Mouse (Mus musculus) ES-Bruce4 (cell line): ENCODE results near the gene Spdya. TPM values are rescaled to one million over a fixed set of nuclear protein-coding genes. Genes with fewer than 3 reads are reported as not detected.
"Not testable (repeated sequence)": the region's sequence is repeated elsewhere in the genome, so short reads cannot be mapped to it uniquely, and the experiment has no call there.

Source experiments
- H3K27ac ChIP-seq: 2 replicates; pipeline ENCODE4 v1.5.1; 2012; ENCODE audit warnings: low read length, inconsistent platforms; ENCODE audit not compliant: insufficient read depth
- H3K27me3 ChIP-seq: 2 replicates; pipeline ENCODE4 v1.6.1; 2012; ENCODE audit warnings: mild to moderate bottlenecking, low read length, inconsistent platforms; ENCODE audit not compliant: control insufficient read depth, poor library complexity, insufficient read depth, severe bottlenecking
- H3K36me3 ChIP-seq: 2 replicates; pipeline ENCODE4 v1.6.1; 2012; ENCODE audit warnings: inconsistent platforms, mild to moderate bottlenecking, low read length, moderate library complexity; ENCODE audit not compliant: control insufficient read depth, poor library complexity, insufficient read depth, severe bottlenecking
- H3K4me1 ChIP-seq: one replicate; pipeline ENCODE4 v1.8.1; 2011; ENCODE audit warnings: low read length; ENCODE audit not compliant: control insufficient read depth, insufficient read depth
- H3K4me3 ChIP-seq: 2 replicates; pipeline ENCODE4 v1.5.1; 2011; ENCODE audit warnings: low read depth, mild to moderate bottlenecking, low read length
- H3K9ac ChIP-seq: 2 replicates; pipeline ENCODE4 v1.6.1; 2012; ENCODE audit warnings: low read depth, mild to moderate bottlenecking, inconsistent platforms; ENCODE audit not compliant: poor library complexity, severe bottlenecking
- H3K9me3 ChIP-seq: replicated peaks from 2 replicates; pipeline ENCODE4 v1.6.1; 2012; ENCODE audit warnings: mild to moderate bottlenecking, low read length, inconsistent platforms; ENCODE audit not compliant: control insufficient read depth, poor library complexity, insufficient read depth, severe bottlenecking
- CTCF ChIP-seq: IDR thresholded peaks from one replicate; pipeline ENCODE4 v1.8.1; 2011; ENCODE audit warnings: low read depth, low read length
- EP300 ChIP-seq: IDR thresholded peaks from 2 replicates; pipeline ENCODE4 v1.6.1; 2011; ENCODE audit warnings: low read depth, low read length; ENCODE audit not compliant: insufficient read depth
- POLR2A ChIP-seq: IDR thresholded peaks from one replicate; pipeline ENCODE4 v1.8.1; 2011; ENCODE audit warnings: low read length; ENCODE audit not compliant: insufficient read depth
- polyA plus RNA-seq: library from polyadenylated mRNA; stranded (reverse); fragments of >200 nt; gene quantifications from 2 replicates; pipeline ENCODE4 v1.2.4, GENCODE M21; 2011; ENCODE audit warnings: low read depth; ENCODE audit not compliant: missing spikeins, insufficient read depth, insufficient read length

Gene Spdya
- not detected in 2 replicates for polyA plus RNA-seq

DNA sequence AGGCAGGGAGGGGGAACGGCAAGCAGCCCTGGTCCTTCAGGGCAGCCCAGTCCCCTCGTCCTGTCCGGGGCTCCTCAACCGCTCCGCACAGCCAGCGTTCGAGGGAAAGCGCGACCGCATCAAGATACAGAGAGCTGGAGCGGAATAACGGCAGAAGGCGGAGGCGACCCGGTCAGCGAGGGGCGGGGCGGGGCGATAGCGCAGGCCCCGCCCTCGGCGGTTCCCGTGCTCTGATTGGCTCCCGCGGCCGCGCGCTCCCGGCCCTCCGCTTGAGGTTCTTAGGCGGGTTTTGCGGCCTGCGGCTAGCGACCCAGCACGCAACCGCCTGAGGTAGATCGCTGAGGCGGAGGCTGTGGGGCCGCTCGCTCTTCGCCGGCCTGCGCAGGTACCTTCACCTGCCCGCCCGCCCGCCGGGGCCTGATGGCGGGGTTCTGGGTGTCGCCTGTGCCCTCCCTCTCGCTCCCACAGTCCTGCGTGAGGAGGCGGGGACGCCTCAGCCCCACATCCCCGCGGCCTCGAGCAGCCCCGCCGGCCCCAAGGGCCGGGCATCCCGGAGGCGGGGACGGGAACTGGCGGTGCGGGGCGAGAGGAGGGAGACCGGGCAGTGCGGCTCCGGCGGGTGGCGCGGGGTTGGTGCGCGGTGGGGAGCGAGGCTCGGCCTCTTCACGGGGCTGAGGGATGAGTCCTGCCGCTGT, at the start of gene Spdya:
Gene Spdya (plus strand): TSS at position 305 of the 695 bp plus-strand sequence.
- Histone ChIP-seq H3K27ac (no peak within 1 kb of the TSS), H3K9ac (peak within 1 kb of the TSS; percentile 64), H3K9me3 (no peaks in the 10 kb centered on the region), H3K36me3 (no peaks in the 10 kb centered on the region), H3K27me3 (peaks cover 2% of the 10 kb centered on the region; the same call in 1 of the 2 replicates), H3K4me1 (no peaks in the 10 kb centered on the region), H3K4me3 (peak within 1 kb of the TSS; percentile 56)
- TF ChIP-seq CTCF (no peak), POLR2A (no peak), EP300 (no peak)

DNA sequence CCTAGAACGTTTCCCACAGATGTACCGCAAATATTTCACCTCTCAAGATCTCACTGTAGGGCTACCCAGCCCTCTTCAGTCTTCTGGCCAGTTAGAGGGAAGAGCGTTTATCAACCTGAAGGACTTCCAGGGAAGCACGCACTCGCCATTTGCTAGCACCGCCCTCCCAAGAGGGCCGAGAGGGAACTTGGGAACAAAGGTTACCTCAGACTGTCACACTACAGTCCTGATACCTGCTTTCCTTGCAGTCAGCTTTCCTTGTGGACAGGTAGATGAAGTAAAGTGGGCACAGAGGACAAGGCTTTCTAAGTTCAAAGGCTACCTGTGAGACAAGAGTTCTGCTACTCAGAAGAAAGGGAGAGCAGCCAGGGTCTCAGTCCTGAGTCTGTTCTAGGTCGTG, 45.0 kb upstream of the Spdya start:
- TF ChIP-seq POLR2A (no peak), CTCF (no peak), EP300 (no peak)
- Histone ChIP-seq H3K9ac (no peak overlapping the region), H3K4me3 (no peak overlapping the region), H3K27ac (no peak overlapping the region), H3K36me3 (peaks cover 53% of the 10 kb centered on the region), H3K4me1 (no peaks in the 10 kb centered on the region), H3K27me3 (no peaks in the 10 kb centered on the region), H3K9me3 (no peaks in the 10 kb centered on the region)

DNA sequence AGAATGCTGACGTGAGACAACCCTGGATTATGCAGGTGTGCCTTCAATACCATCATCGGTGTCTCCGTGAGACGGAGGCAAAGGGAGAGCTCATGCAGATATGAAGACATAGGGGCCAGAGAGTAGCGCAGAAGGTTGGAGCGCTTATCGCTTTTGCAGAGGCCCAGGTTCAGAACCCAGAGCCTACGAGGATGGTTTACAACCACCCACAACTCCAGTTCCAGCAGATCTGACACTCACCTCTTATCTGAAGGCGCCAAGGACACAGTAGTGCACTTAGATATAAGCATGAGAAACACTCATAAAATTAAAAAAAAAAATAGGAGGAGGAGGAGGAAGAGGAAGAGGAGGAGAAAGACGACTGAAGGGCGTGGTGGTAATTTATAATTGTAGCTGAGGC, 41.6 kb upstream of the Spdya start:
- H3K27ac ChIP-seq, result no peak overlapping the region
- peaks cover 41% of the 10 kb centered on the region for H3K36me3 ChIP-seq
- H3K4me3 ChIP-seq, result no peak overlapping the region
- H3K27me3 ChIP-seq, result no peaks in the 10 kb centered on the region
- TF ChIP-seq CTCF (no peak), POLR2A (no peak), EP300 (no peak)
- no peak overlapping the region for H3K9ac ChIP-seq
- H3K9me3 ChIP-seq, result no peaks in the 10 kb centered on the region
- H3K4me1 ChIP-seq, result no peaks in the 10 kb centered on the region

DNA sequence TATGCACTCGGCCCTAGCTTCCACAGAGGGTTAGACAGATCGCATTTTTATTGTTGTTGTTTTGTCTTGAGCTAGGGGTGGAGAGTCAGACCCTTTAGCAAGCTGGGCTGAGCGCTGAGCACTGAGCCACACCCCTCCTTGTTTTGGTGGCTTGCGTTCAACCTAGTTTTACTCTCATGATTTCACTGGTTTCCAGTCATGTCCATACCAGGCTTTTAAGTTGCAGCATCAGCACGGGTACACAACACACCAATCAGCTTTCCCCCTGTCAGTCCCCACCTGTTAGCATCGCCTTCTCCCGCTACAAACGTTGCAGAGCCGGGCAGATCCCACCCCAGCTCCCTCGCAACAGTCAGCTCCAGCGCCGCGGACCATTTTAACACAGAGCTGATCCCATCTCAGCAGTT, 25.6 kb upstream of the Spdya start:
- Histone ChIP-seq H3K36me3 (peaks cover 12% of the 10 kb centered on the region), H3K4me3 (peak overlapping the region; percentile 92), H3K27ac (peak overlapping the region; percentile 39), H3K27me3 (no peaks in the 10 kb centered on the region), H3K9ac (peak overlapping the region; percentile 59), H3K4me1 (no peaks in the 10 kb centered on the region), H3K9me3 (no peaks in the 10 kb centered on the region)
- TF ChIP-seq POLR2A (no peak), EP300 (no peak), CTCF (no peak)

DNA sequence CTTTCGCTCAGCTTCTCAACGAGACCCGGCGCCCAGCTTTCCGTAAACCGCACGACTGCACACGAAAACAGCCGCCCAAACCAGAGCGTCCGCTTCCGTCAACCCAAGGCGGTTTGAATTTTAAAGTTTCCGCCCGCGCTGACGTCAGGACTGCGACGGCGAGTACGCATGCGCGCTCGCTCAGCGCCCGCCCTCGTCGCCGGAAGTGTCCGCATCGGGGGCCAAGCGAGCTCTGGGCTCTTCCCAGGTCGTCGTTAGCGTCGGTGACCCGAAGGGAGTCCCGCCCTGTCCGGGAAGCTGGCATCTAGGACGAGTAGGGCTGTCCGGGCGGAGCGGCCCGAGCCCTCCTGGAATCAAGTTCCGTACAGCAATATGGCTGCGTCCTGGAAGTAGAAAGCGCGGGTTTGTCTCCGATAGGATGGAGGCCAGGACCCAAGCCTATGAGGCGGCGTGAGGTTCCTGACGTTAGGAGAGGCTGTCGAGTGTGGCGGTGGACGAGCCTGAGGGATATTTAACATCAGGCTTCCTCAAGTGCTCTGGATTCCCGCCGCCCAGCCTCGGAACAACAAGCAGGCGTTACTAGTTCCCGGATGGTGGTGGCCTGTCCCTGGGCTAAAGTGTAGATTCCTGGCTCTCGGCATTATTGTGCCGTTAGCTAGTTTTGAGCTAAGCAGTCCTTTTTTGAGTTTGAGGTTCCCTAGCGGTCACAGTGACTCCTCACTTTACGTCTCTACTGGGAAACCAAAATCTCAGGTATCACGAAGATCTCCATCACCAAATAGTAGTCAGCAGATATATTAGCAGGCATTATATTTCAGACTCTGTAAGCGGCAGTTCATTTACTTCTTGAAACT, 24.9 kb upstream of the Spdya start, which contains the start of gene Ndc80:
Gene Ndc80 (minus strand): TSS at position 147 of the 854 bp plus-strand sequence.
- H3K27ac ChIP-seq, result peak within 1 kb of the TSS; percentile 78
- no peak for TF ChIP-seq EP300
- TF ChIP-seq POLR2A, result peak; percentile 53
- TF ChIP-seq CTCF, result no peak
- H3K27me3 ChIP-seq, result no peaks in the 10 kb centered on the region
- H3K9me3 ChIP-seq, result no peaks in the 10 kb centered on the region
- no peaks in the 10 kb centered on the region for H3K4me1 ChIP-seq
- H3K36me3 ChIP-seq, result peaks cover 11% of the 10 kb centered on the region; the same call in 1 of the 2 replicates
- peak within 1 kb of the TSS; percentile 92 for H3K4me3 ChIP-seq
- H3K9ac ChIP-seq, result peak within 1 kb of the TSS; percentile 59

DNA sequence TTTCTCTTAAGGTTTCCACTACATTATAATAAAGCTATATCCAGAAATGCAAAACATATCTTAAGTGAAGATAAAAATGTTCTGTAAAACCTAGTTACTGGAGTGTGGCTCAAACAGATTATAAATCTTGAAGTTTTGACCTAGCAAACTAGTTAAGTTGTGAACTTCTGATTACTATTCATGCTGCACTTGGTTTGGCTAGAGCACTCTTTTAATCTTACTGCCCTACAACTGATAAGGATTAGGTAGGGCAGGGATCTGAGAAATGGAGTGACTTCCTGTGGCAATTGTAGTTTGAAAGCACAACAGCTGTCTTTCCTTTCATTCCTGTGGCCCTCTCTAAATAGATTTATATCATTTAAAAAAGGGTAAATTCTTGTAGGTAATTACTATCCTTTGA, 23.8 kb upstream of the Spdya start:
- Histone ChIP-seq H3K9me3 (no peaks in the 10 kb centered on the region), H3K36me3 (peaks cover 5% of the 10 kb centered on the region; the same call in 1 of the 2 replicates), H3K9ac (no peak overlapping the region), H3K27ac (no peak overlapping the region), H3K27me3 (no peaks in the 10 kb centered on the region), H3K4me1 (no peaks in the 10 kb centered on the region), H3K4me3 (no peak overlapping the region)
- TF ChIP-seq CTCF (no peak), POLR2A (no peak), EP300 (no peak)

DNA sequence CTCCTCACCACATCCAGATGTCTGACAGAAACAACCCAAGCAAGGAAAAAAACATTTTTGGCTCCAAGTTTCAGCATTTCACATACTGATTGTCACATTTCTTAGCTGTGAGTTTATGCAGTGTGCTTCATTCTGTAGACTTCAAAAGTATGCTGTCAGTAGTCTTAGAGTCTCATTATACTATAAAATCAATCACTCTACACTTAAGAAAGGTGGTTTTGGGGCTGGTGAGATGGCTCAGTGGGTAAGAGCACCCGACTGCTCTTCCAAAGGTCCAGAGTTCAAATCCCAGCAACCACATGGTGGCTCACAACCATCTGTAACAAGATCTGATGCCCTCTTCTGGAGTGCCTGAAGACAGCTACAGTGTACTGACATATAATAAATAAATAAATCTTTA, 16.3 kb upstream of the Spdya start:
- not testable (repeated sequence) for H3K27me3 ChIP-seq, H3K4me3 ChIP-seq, H3K4me1 ChIP-seq

More for the DNA sequence above, 16.3 kb upstream of the Spdya start:
- H3K36me3 ChIP-seq, H3K9ac ChIP-seq, H3K27ac ChIP-seq, H3K9me3 ChIP-seq: not testable (repeated sequence)
